Mouse (Mus musculus) neutrophil, adult 83 days (primary cell): Measurements from ENCODE around the gene C530008M17Rik. TPM values are rescaled to one million over a fixed set of nuclear protein-coding genes. Genes with fewer than 3 reads are reported as not detected.

ENCODE experiments used
- total RNA-seq, 2 experiments: library from RNA; stranded (reverse); gene quantifications; one replicate each; pipeline ENCODE4 v1.2.4; 2023

The C530008M17Rik gene
- 10 to 100 TPM in 1 of 2 experiments, 1 to 10 TPM in 1; 5.2 to 12.0 TPM for total RNA-seq

DNA sequence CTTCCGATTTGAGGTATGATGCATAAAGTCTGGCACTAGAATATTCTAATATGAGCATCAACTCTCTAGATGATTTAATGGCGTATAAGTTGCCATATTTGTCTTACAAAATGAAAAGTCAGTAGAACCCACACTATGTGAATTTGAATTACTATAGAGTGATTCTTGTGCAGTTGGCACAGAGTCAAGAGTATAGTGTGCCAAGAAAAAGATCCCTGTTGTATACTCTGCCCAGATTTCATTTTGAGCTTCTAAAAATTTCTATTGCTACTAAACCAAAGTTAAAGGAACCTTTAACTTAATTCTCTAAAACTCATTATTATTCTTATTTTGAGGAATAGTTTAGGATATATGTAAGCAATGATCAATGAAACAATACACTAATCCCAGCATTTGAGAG is at the start of gene C530008M17Rik:
Gene C530008M17Rik (plus strand): TSS at position 301 of the 400 bp plus-strand sequence.

DNA sequence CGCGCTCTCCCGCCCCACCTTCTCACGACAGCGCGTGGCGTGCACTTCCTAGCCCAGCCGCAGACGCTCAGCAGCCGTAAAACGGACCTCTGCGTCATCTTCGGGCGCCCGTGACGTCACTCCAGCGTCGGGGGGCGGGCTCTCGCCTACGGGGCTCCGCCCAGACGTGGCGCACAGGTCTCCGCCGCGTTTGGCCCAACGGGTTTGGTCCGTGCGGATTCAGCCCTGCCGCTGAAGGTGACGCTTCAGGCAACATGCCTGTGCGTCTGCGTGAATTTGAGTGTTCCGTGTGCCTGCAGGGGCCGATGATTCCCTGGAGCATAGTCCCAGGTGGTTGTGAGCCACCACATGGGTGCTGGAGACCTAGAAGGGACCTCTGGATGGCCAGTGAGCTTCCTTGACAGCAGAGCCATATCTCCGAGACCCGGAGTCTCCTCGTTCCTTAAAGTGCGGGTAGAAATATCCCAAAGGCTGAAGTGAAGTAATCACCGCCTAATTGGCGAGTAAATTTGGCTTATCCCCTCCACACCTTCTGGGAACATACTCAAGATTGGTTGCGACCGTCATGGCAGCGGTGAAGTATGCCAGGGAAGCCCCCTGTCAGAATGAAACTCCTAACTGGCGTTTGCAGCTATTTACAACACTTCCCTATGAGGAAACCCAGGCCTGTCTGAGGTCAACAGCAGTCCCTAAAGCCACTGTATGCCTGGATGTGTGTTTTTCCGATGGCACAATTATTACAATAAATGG is 249.3 kb downstream of the C530008M17Rik start, which contains the start of gene Aasdh:
Gene Aasdh (minus strand): TSS at position 110 of the 750 bp plus-strand sequence.

Other genes with a start within 250 kb of the C530008M17Rik start
- not detected for gene Gm7271, start 172.5 kb upstream of the C530008M17Rik start, total RNA-seq
- 10 to 100 TPM; 54.0 to 55.5 TPM for gene Exoc1, start 127.2 kb upstream of the C530008M17Rik start, total RNA-seq
- 10 to 100 TPM; 10.7 to 11.3 TPM for gene Cep135, start 67.8 kb upstream of the C530008M17Rik start, total RNA-seq
- gene Aasdh, start 249.0 kb downstream of the C530008M17Rik start, total RNA-seq, result 10 to 100 TPM in 1 of 2 experiments, 1 to 10 TPM in 1; 7.2 to 15.0 TPM